Mouse (Mus musculus): ENCODE data around the gene Hdgfl3.
"Not testable (repeated sequence)": the region's sequence is repeated elsewhere in the genome, so short reads cannot be mapped to it uniquely, and the experiment has no call there.

Hdgfl3 gene

GRCm38 (mm10) chr7:81854568-81855307 lies 79.5 kb downstream of the Hdgfl3 start:
- DNase-seq (ENCODE audit: low read depth, low spot score) = no peak

- no peak for DNase-seq (ENCODE audit: low read depth, low spot score)
These were observed 82.6 kb downstream of the Hdgfl3 start for GRCm38 (mm10) chr7:81851706-81852105.

GRCm38 (mm10) chr7:81850171-81850570 lies 84.1 kb downstream of the Hdgfl3 start:
- DNase-seq (ENCODE audit: low read depth, low spot score) = no peak

- DNase-seq (ENCODE audit: low read depth, low spot score) = no peak
These were observed 84.6 kb downstream of the Hdgfl3 start for GRCm38 (mm10) chr7:81849633-81850032.

GRCm38 (mm10) chr7:81849214-81849613 lies 85.1 kb downstream of the Hdgfl3 start:
- no peak for DNase-seq (ENCODE audit: low read depth, low spot score)

- no peak for DNase-seq (ENCODE audit: low read depth, low spot score)
These were observed 86.5 kb downstream of the Hdgfl3 start for GRCm38 (mm10) chr7:81847777-81848176.

GRCm38 (mm10) chr7:81847010-81847409 lies 87.3 kb downstream of the Hdgfl3 start:
- no peak for DNase-seq (ENCODE audit: low read depth, low spot score)

- no peak for DNase-seq (ENCODE audit: low read depth, low spot score)
These were observed 88.3 kb downstream of the Hdgfl3 start for GRCm38 (mm10) chr7:81846008-81846407.

- DNase-seq (ENCODE audit: low read depth, low spot score) = no peak
These were observed 89.0 kb downstream of the Hdgfl3 start for GRCm38 (mm10) chr7:81845313-81845712.

- no peak for DNase-seq (ENCODE audit: low read depth, low spot score)
These were observed 89.5 kb downstream of the Hdgfl3 start for GRCm38 (mm10) chr7:81844801-81845200.

- no peak for DNase-seq (ENCODE audit: low read depth, low spot score)
These were observed 90.4 kb downstream of the Hdgfl3 start for GRCm38 (mm10) chr7:81843903-81844302.

- DNase-seq (ENCODE audit: low read depth, low spot score) = no peak
These were observed 91.3 kb downstream of the Hdgfl3 start for GRCm38 (mm10) chr7:81842998-81843397.

GRCm38 (mm10) chr7:81842141-81842540 lies 92.1 kb downstream of the Hdgfl3 start:
- no peak for DNase-seq (ENCODE audit: low read depth, low spot score)

GRCm38 (mm10) chr7:81841439-81841838 lies 92.8 kb downstream of the Hdgfl3 start:
- DNase-seq (ENCODE audit: low read depth, low spot score) = no peak

GRCm38 (mm10) chr7:81840661-81841181 lies 93.6 kb downstream of the Hdgfl3 start:
- peak; percentile 14 for DNase-seq (ENCODE audit: low read depth, low spot score)

GRCm38 (mm10) chr7:81839746-81840145 lies 94.5 kb downstream of the Hdgfl3 start:
- no peak for DNase-seq (ENCODE audit: low read depth, low spot score)

GRCm38 (mm10) chr7:81837771-81838170 lies 96.5 kb downstream of the Hdgfl3 start:
- not testable (repeated sequence) for DNase-seq (ENCODE audit: low read depth, low spot score)

GRCm38 (mm10) chr7:81835430-81835829 lies 98.8 kb downstream of the Hdgfl3 start:
- no peak for DNase-seq (ENCODE audit: low read depth, low spot score)

- DNase-seq (ENCODE audit: low read depth, low spot score) = no peak
These were observed 99.4 kb downstream of the Hdgfl3 start for GRCm38 (mm10) chr7:81834847-81835246.

Measured in brain, embryonic 18.5 days (tissue).